Mouse (Mus musculus): Measurements from ENCODE around the gene Psph.
"Not testable (repeated sequence)": the region's sequence is repeated elsewhere in the genome, so short reads cannot be mapped to it uniquely, and the experiment has no call there.

- not testable (repeated sequence) for TF ChIP-seq CTCF (IDR thresholded peaks at IDR 0.05; ENCODE audit: insufficient read depth, low read length); POLR2A (IDR thresholded peaks at IDR 0.05; ENCODE audit: borderline replicate concordance, extremely low read depth, low read depth, low read length)
These were observed 3.3 kb upstream of the Psph start for GRCm38 (mm10) chr5:129790591-129790990.

All from lung, adult 2 months (tissue).